Mouse (Mus musculus) retina, adult 2 months (tissue): ENCODE data around the gene Arhgef16.

Source experiments
- DNase-seq: peaks from one replicate; pipeline ENCODE4 v3.0.0-alpha.2; 2012; ENCODE audit warnings: low read depth, low spot score

Gene Arhgef16

DNA sequence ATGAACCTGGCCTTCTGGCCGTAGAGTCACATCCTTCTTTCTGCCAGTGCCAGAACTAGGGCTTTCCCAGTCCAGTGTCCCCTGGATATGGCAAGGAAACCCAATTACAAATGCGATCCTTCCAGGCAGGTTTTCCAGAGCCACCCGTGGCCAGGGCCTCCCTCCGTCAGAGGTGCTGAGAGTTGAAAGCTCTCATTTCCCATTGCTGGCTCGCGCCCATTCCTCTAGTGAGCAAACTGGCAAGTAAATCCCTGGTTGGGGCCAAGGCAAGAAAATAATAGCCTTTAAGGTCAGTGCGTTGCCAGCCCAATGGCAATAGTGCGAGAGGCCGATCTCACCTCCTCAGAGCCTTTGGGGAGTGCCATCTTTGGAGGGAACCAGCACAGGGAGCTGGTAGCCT is 71.9 kb downstream of the Arhgef16 start:
- no peak for DNase-seq
